Mouse (Mus musculus): ENCODE data around the gene Tbck. TPM values are rescaled to one million over a fixed set of nuclear protein-coding genes. Genes with fewer than 3 reads are reported as not detected.

Gene Tbck
- polyA plus RNA-seq, 1 experiment from 2014 or later = 8.5 TPM

GRCm38 (mm10) chr3:132651776-132652175, 32.2 kb upstream of the Tbck start:
- Histone ChIP-seq H3K4me1 (replicated peaks; ENCODE audit: control insufficient read depth, insufficient read depth) (no peaks in the 10 kb centered on the region), H3K4me3 (ENCODE audit: low read depth, low read length) (no peak overlapping the region), H3K27ac (replicated peaks) (no peak overlapping the region), H3K9ac (ENCODE audit: low read length) (no peak overlapping the region), H3K4me2 (replicated peaks; ENCODE audit: low read depth) (no peak overlapping the region), H3K36me3 (ENCODE audit: control insufficient read depth, insufficient read depth, low read length) (no peaks in the 10 kb centered on the region), H3K9me3 (ENCODE audit: control insufficient read depth, low read length) (no peaks in the 10 kb centered on the region), H3K27me3 (ENCODE audit: control insufficient read depth, insufficient read depth, low read length) (no peaks in the 10 kb centered on the region)
- ATAC-seq (ENCODE audit: low FRiP score, low TSS enrichment) (peak; percentile 21; the same call in 1 of the 2 replicates), DNase-seq (ENCODE audit: low spot score) (peak; percentile 27)
- TF ChIP-seq CTCF (IDR thresholded peaks at IDR 0.05; ENCODE audit: low read depth) (no peak), EP300 (optimal IDR thresholded peaks at IDR 0.05) (no peak)
- 34% methylated on average over 3 of the region's 3 CpGs for WGBS

- ATAC-seq (ENCODE audit: low FRiP score, low TSS enrichment) (no peak), DNase-seq (ENCODE audit: low spot score) (no peak)
- Histone ChIP-seq H3K27me3 (ENCODE audit: control insufficient read depth, insufficient read depth, low read length) (no peaks in the 10 kb centered on the region), H3K4me3 (ENCODE audit: low read depth, low read length) (no peak overlapping the region), H3K4me1 (replicated peaks; ENCODE audit: control insufficient read depth, insufficient read depth) (no peaks in the 10 kb centered on the region), H3K36me3 (ENCODE audit: control insufficient read depth, insufficient read depth, low read length) (0 out of 2 replicates have a peak, but pooled peaks cover under 1% of the 10 kb centered on the region), H3K9ac (ENCODE audit: low read length) (no peak overlapping the region), H3K9me3 (ENCODE audit: control insufficient read depth, low read length) (no peaks in the 10 kb centered on the region), H3K27ac (replicated peaks) (no peak overlapping the region), H3K4me2 (replicated peaks; ENCODE audit: low read depth) (no peak overlapping the region)
- WGBS = 92% methylated on average over 7 of the region's 7 CpGs
- no peak for TF ChIP-seq EP300 (optimal IDR thresholded peaks at IDR 0.05)
- TF ChIP-seq CTCF (IDR thresholded peaks at IDR 0.05; ENCODE audit: low read depth) = no peak
Observed at GRCm38 (mm10) chr3:132653959-132654358, 30.0 kb upstream of the Tbck start.

- Histone ChIP-seq H3K36me3 (ENCODE audit: control insufficient read depth, insufficient read depth, low read length) (peaks cover 6% of the 10 kb centered on the region; the same call in 1 of the 2 replicates), H3K4me2 (replicated peaks; ENCODE audit: low read depth) (no peak overlapping the region), H3K9ac (ENCODE audit: low read length) (no peak overlapping the region), H3K27me3 (ENCODE audit: control insufficient read depth, insufficient read depth, low read length) (no peaks in the 10 kb centered on the region), H3K4me3 (ENCODE audit: low read depth, low read length) (no peak overlapping the region), H3K4me1 (replicated peaks; ENCODE audit: control insufficient read depth, insufficient read depth) (no peaks in the 10 kb centered on the region), H3K9me3 (ENCODE audit: control insufficient read depth, low read length) (no peaks in the 10 kb centered on the region), H3K27ac (replicated peaks) (no peak overlapping the region)
- WGBS = 75% methylated on average over 2 of the region's 2 CpGs
- no peak for DNase-seq (ENCODE audit: low spot score)
- peak; percentile 49 for ATAC-seq (ENCODE audit: low FRiP score, low TSS enrichment)
- TF ChIP-seq CTCF (IDR thresholded peaks at IDR 0.05; ENCODE audit: low read depth) (no peak), EP300 (optimal IDR thresholded peaks at IDR 0.05) (peak; percentile 42)
Observed at GRCm38 (mm10) chr3:132655955-132656354, 28.0 kb upstream of the Tbck start.

- Histone ChIP-seq H3K27me3 (ENCODE audit: control insufficient read depth, insufficient read depth, low read length) (no peaks in the 10 kb centered on the region), H3K4me2 (replicated peaks; ENCODE audit: low read depth) (no peak overlapping the region), H3K36me3 (ENCODE audit: control insufficient read depth, insufficient read depth, low read length) (peaks cover 4% of the 10 kb centered on the region; the same call in 1 of the 2 replicates), H3K9me3 (ENCODE audit: control insufficient read depth, low read length) (no peaks in the 10 kb centered on the region), H3K9ac (ENCODE audit: low read length) (no peak overlapping the region), H3K4me1 (replicated peaks; ENCODE audit: control insufficient read depth, insufficient read depth) (no peaks in the 10 kb centered on the region), H3K4me3 (ENCODE audit: low read depth, low read length) (no peak overlapping the region), H3K27ac (replicated peaks) (no peak overlapping the region)
- ATAC-seq (ENCODE audit: low FRiP score, low TSS enrichment) (no peak), DNase-seq (ENCODE audit: low spot score) (no peak)
- 74% methylated on average over 2 of the region's 2 CpGs for WGBS
- no peak for TF ChIP-seq EP300 (optimal IDR thresholded peaks at IDR 0.05)
- no peak for TF ChIP-seq CTCF (IDR thresholded peaks at IDR 0.05; ENCODE audit: low read depth)
Observed at GRCm38 (mm10) chr3:132677494-132677893, 6.5 kb upstream of the Tbck start.

- H3K4me2 ChIP-seq (replicated peaks; ENCODE audit: low read depth) = peak within 1 kb of the TSS; percentile 67
- H3K4me1 ChIP-seq (replicated peaks; ENCODE audit: control insufficient read depth, insufficient read depth) = no peaks in the 10 kb centered on the region
- no peaks in the 10 kb centered on the region; the same call in 1 of the 2 replicates for H3K36me3 ChIP-seq (ENCODE audit: control insufficient read depth, insufficient read depth, low read length)
- no peaks in the 10 kb centered on the region for H3K9me3 ChIP-seq (ENCODE audit: control insufficient read depth, low read length)
- DNase-seq (ENCODE audit: low spot score) (no peak), ATAC-seq (ENCODE audit: low FRiP score, low TSS enrichment) (no peak)
- 2% methylated on average over 25 of the region's 27 CpGs for WGBS
- peak within 1 kb of the TSS; percentile 93 for H3K27ac ChIP-seq (replicated peaks)
- H3K27me3 ChIP-seq (ENCODE audit: control insufficient read depth, insufficient read depth, low read length) = no peaks in the 10 kb centered on the region
- peak within 1 kb of the TSS; percentile 81 for H3K9ac ChIP-seq (ENCODE audit: low read length)
- peak within 1 kb of the TSS; percentile 70 for H3K4me3 ChIP-seq (ENCODE audit: low read depth, low read length)
- TF ChIP-seq EP300 (optimal IDR thresholded peaks at IDR 0.05) (no peak), CTCF (IDR thresholded peaks at IDR 0.05; ENCODE audit: low read depth) (no peak)
Observed at GRCm38 (mm10) chr3:132684231-132684928, 436 bp downstream of the Tbck start, which contains the start of gene Aimp1. Gene Aimp1, minus strand, starts transcription at chr3:132684370.

- no peak for DNase-seq (ENCODE audit: low spot score)
- H3K9me3 ChIP-seq (ENCODE audit: control insufficient read depth, low read length) = no peaks in the 10 kb centered on the region
- no peak for TF ChIP-seq EP300 (optimal IDR thresholded peaks at IDR 0.05)
- peak; percentile 85 for TF ChIP-seq CTCF (IDR thresholded peaks at IDR 0.05; ENCODE audit: low read depth)
- H3K4me1 ChIP-seq (replicated peaks; ENCODE audit: control insufficient read depth, insufficient read depth) = no peaks in the 10 kb centered on the region
- H3K9ac ChIP-seq (ENCODE audit: low read length) = no peak overlapping the region
- no peaks in the 10 kb centered on the region for H3K27me3 ChIP-seq (ENCODE audit: control insufficient read depth, insufficient read depth, low read length)
- H3K4me2 ChIP-seq (replicated peaks; ENCODE audit: low read depth) = no peak overlapping the region
- no peak overlapping the region for H3K27ac ChIP-seq (replicated peaks)
- 60% methylated on average over 3 of the region's 3 CpGs for WGBS
- no peak for ATAC-seq (ENCODE audit: low FRiP score, low TSS enrichment)
- H3K36me3 ChIP-seq (ENCODE audit: control insufficient read depth, insufficient read depth, low read length) = 0 out of 2 replicates have a peak, but pooled peaks cover 2% of the 10 kb centered on the region
- H3K4me3 ChIP-seq (ENCODE audit: low read depth, low read length) = no peak overlapping the region
Observed at GRCm38 (mm10) chr3:132701368-132701767, 17.4 kb downstream of the Tbck start.
